ENCODE assay signal across 24 mouse cellular contexts in the genomic region with DNA sequence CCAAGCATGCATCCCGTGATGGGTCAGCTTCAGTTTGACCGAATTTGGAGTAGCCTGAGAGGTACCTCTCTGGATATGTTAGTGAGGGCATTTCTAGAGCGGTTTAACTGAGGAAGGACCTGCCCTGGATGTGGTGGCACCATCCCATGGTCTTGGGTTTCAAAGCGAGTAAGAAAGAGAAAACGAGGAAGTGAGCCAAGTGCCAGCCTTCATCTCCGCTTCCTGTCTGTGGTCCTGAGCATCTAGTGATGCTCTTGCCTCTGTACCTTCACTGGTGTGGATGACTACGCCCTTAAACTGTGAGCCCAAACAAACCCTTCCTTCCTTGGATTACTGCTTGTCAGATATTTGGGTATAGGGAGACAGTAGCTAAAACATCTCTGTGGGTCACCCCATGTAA.
DNase-seq lines count a peak whose midpoint lies in the region; ATAC-seq lines count a peak whose summit lies in the region.
"Had no signal": no experiment of that assay in that cellular context is flagged by ENCODE, and none has a peak within 500 bp of the region (broad histone marks: within the 10 kb centered on the region; RNA-seq: fewer than 3 reads in every experiment).

No protein-coding gene starts in this region.

- peak; percentile 19 for DNase-seq in CD4-positive helper T cell, adult 2 months (ENCODE audit: low read depth, low spot score)
- peak; percentile 26 for DNase-seq in splenic B cell, adult 2 months (ENCODE audit: low read depth, low spot score)
- no peak for DNase-seq in gastrocnemius, postnatal 10 days
- no peak for DNase-seq in hindbrain, embryonic 14.5 days (ENCODE audit: low spot score)
- DNase-seq: adrenal gland, adult 2 months; adrenal gland, postnatal 10 days; adrenal gland, postnatal 25 days; B cell, adult 2 months; cerebellum, adult 11 months; cerebellum, adult 18-20 months; cerebellum, adult 8-10 months; cerebellum, adult 9-11 months; cerebellum, postnatal 14 days; cerebellum, postnatal 36 days; embryo, embryonic 11 days had no signal

- no peak overlapping the region for H3K4me3 ChIP-seq in kidney, embryonic 15.5 days (replicated peaks)
- no peak overlapping the region for H3K4me3 ChIP-seq in hindbrain, embryonic 14.5 days (replicated peaks; ENCODE audit: low read length)
- H3K4me3 ChIP-seq: embryonic facial prominence, embryonic 13.5 days; embryonic facial prominence, embryonic 15.5 days; erythroblast, embryonic 14.5 days; forebrain, embryonic 10.5 days; forebrain, embryonic 12.5 days; forebrain, embryonic 15.5 days had no signal

- ATAC-seq in megakaryocyte, adult 5-6 weeks (ENCODE audit: poor library complexity, severe bottlenecking): peak; percentile 59; the same call in 1 of the 2 replicates
- ATAC-seq in monocyte, adult 5-6 weeks (replicated peaks; ENCODE audit: insufficient number of reproducible peaks, low FRiP score, low TSS enrichment, poor library complexity, severe bottlenecking): 0 out of 2 replicates have a peak, but pooled peaks have one; percentile 29
- no peak for ATAC-seq in kidney, embryonic 15.5 days (replicated peaks; ENCODE audit: low FRiP score)
- ATAC-seq in hindbrain, embryonic 14.5 days (ENCODE audit: low FRiP score): no peak
- ATAC-seq: forebrain, embryonic 15.5 days had no signal

- no peaks in the 10 kb centered on the region for H3K36me3 ChIP-seq in splenic B cell, adult 2 months (ENCODE audit: control insufficient read depth, insufficient read depth, low read length, poor library complexity, severe bottlenecking)
- H3K36me3 ChIP-seq in kidney, embryonic 15.5 days: no peaks in the 10 kb centered on the region
- H3K36me3 ChIP-seq in hindbrain, embryonic 14.5 days (replicated peaks; ENCODE audit: control insufficient read depth, insufficient read depth): no peaks in the 10 kb centered on the region
- H3K36me3 ChIP-seq: embryonic facial prominence, embryonic 13.5 days; embryonic facial prominence, embryonic 15.5 days; forebrain, embryonic 10.5 days; forebrain, embryonic 12.5 days; forebrain, embryonic 15.5 days had no signal

- H3K27ac ChIP-seq in kidney, embryonic 15.5 days: no peak overlapping the region
- H3K27ac ChIP-seq in hindbrain, embryonic 14.5 days: no peak overlapping the region
- H3K27ac ChIP-seq: embryonic facial prominence, embryonic 13.5 days; embryonic facial prominence, embryonic 15.5 days; forebrain, embryonic 10.5 days; forebrain, embryonic 12.5 days; forebrain, embryonic 15.5 days had no signal

- WGBS in kidney, embryonic 15.5 days: 90% methylated on average over 7 of the region's 7 CpGs
- WGBS in hindbrain, embryonic 14.5 days: 94% methylated on average over 7 of the region's 7 CpGs

- H3K4me1 ChIP-seq in kidney, embryonic 15.5 days: 0 out of 2 replicates have a peak, but pooled peaks cover 2% of the 10 kb centered on the region
- no peaks in the 10 kb centered on the region for H3K4me1 ChIP-seq in hindbrain, embryonic 14.5 days (replicated peaks; ENCODE audit: control insufficient read depth, insufficient read depth, low read length)
- H3K4me1 ChIP-seq: embryonic facial prominence, embryonic 13.5 days; embryonic facial prominence, embryonic 15.5 days; forebrain, embryonic 10.5 days; forebrain, embryonic 12.5 days had no signal

- no peaks in the 10 kb centered on the region for H3K9me3 ChIP-seq in kidney, embryonic 15.5 days (replicated peaks)
- no peaks in the 10 kb centered on the region for H3K9me3 ChIP-seq in hindbrain, embryonic 14.5 days (ENCODE audit: control insufficient read depth, low read length)
- H3K9me3 ChIP-seq: embryonic facial prominence, embryonic 13.5 days; embryonic facial prominence, embryonic 15.5 days; forebrain, embryonic 10.5 days; forebrain, embryonic 12.5 days; forebrain, embryonic 15.5 days had no signal

- no peak overlapping the region for H3K4me2 ChIP-seq in kidney, embryonic 15.5 days
- no peak overlapping the region for H3K4me2 ChIP-seq in hindbrain, embryonic 14.5 days (replicated peaks)
- H3K4me2 ChIP-seq: embryonic facial prominence, embryonic 13.5 days; embryonic facial prominence, embryonic 15.5 days; forebrain, embryonic 12.5 days; forebrain, embryonic 15.5 days had no signal

- H3K9ac ChIP-seq in kidney, embryonic 15.5 days: no peak overlapping the region
- H3K9ac ChIP-seq in hindbrain, embryonic 14.5 days: no peak overlapping the region
- H3K9ac ChIP-seq: embryonic facial prominence, embryonic 13.5 days; embryonic facial prominence, embryonic 15.5 days; forebrain, embryonic 12.5 days; forebrain, embryonic 15.5 days had no signal

- no peaks in the 10 kb centered on the region for H3K27me3 ChIP-seq in splenic B cell, adult 2 months (ENCODE audit: control insufficient read depth, insufficient read depth, low read length, poor library complexity, severe bottlenecking)
- H3K27me3 ChIP-seq in kidney, embryonic 15.5 days: no peaks in the 10 kb centered on the region
- no peaks in the 10 kb centered on the region for H3K27me3 ChIP-seq in hindbrain, embryonic 14.5 days (ENCODE audit: control insufficient read depth, insufficient read depth, low read length)
- H3K27me3 ChIP-seq: embryonic facial prominence, embryonic 13.5 days; embryonic facial prominence, embryonic 15.5 days; forebrain, embryonic 15.5 days had no signal

Comparison
In these comparisons a context has a peak if more than half of its experiments do, and no peak if none do; other contexts are left out.
1. DNase-seq: peak in CD4-positive helper T cell, adult 2 months (single experiment) and splenic B cell, adult 2 months (single experiment); none in gastrocnemius, postnatal 10 days (single experiment) and hindbrain, embryonic 14.5 days (single experiment).
2. ATAC-seq: peak in megakaryocyte, adult 5-6 weeks (single experiment) and monocyte, adult 5-6 weeks (single experiment); none in kidney, embryonic 15.5 days (single experiment) and hindbrain, embryonic 14.5 days (single experiment).